Mouse (Mus musculus) heart, postnatal 36 days (tissue): ENCODE results near the gene Zfp12. TPM values are rescaled to one million over a fixed set of nuclear protein-coding genes. Genes with fewer than 3 reads are reported as not detected.
"Not testable (repeated sequence)": the region's sequence is repeated elsewhere in the genome, so short reads cannot be mapped to it uniquely, and the experiment has no call there.

Source experiments
- DNase-seq, 2 experiments: peaks; one replicate each; pipeline ENCODE4 v3.0.0; 2021 to 2022
- intact Hi-C: fragments of 180-260 bp; cut with DNase I; formaldehyde crosslinking; loops from one replicate; pipeline ENCODE4 v1.15.1; 2025
- total RNA-seq, 2 experiments: library from RNA; stranded (reverse); gene quantifications; 2 replicates each; pipeline ENCODE4 v1.2.3; 2021

Gene Zfp12
- 1 to 10 TPM; 8.5 to 8.6 TPM for total RNA-seq

DNA sequence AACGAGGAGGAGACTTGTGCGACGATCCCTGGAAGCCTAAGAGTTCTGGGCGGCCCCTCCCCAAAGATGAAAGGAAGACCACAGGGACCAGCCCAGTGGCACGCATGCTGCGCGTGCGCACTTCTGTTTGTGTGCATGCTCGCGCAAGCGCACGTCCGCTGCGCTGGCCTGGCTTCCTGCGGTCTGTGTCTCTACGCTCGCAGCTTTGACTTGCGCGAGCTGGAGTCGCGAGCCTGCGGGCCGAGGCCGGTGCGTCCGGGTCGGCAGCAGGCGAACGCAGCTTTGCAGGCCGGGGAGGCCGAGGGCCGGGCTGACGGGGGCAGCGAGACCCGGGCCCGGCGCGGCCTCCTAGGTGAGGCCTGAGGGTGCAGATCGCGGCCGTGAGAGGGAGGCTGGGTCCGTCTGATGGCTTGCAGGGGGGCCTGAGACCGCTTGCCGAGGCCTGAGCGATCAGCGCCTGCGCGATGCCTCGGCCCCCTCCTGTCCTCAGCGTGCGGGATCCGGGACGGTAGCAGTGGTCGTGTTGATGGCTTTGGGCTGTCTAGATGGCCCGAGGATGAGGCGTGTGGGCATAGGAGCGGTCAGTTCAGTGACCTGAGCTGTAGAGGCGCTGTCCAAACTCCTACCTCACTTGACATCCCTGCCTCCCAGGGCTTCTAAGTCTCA, at the start of gene Zfp12:
Gene Zfp12 (plus strand): TSS at position 136 of the 666 bp plus-strand sequence.
- peak; percentile 91 to 93 for DNase-seq
- intact Hi-C loops, result loop anchor here (1.0 to 5.0 kb wide), 3 partner anchors 36 to 67 kb away; partner anchors contain the start of genes Rbak and Zfp316

GRCm38 (mm10) chr5:143188014-143188413, 46.9 kb upstream of the Zfp12 start:
- DNase-seq, intact Hi-C loops: not testable (repeated sequence)

DNA sequence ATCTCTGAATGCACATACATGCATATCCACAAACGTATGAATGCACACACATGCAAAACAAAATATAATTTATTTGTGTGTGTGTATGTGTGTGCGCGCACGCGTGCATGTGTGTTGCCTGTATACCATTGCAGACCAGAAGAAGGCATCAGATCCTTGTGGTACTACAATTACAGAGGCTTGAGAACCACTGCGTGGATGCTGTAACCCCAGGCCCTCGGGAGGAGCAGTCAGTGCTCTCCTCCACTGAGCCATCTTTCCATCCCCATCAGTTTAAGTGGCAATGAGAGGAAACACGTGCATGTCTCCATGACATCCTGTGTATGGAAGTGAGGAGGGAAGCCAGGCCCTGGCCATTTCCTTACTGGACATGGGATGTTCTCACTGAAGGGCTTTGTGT, 42.2 kb upstream of the Zfp12 start:
- intact Hi-C loops, result no loop called here
- DNase-seq, result no peak

- intact Hi-C loops, result loop anchor here (1.0 kb wide), 1 partner anchor 31 kb away; no protein-coding TSS in a partner anchor
- DNase-seq, result not testable (repeated sequence)
Measured at GRCm38 (mm10) chr5:143194747-143195146, 40.2 kb upstream of the Zfp12 start.

DNA sequence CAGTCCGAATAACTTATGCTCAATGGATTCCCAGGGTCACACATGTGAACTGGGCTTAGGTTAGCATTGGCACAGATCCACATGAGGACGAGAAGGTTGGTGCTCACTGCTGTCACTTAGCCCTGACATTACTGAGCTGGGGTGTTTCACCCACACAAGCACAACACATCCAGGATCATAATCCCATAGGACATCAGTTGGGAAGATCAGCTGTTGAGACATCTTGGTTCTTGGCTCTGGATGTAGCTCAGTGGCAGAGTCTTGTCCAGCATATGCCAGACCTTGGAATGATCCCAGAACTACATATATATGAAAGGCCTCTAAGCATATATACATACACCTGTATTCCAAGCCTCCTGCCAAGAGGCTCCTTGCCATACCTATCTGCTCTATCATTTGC, 39.8 kb upstream of the Zfp12 start:
- intact Hi-C loops, result loop anchor here (1.0 kb wide), 1 partner anchor 30 kb away; no protein-coding TSS in a partner anchor
- DNase-seq, result no peak

GRCm38 (mm10) chr5:143196506-143196905, 38.5 kb upstream of the Zfp12 start:
- no peak for DNase-seq
- intact Hi-C loops, result no loop called here

GRCm38 (mm10) chr5:143205015-143205414, 29.9 kb upstream of the Zfp12 start:
- DNase-seq, result peak in 1 of 2 experiments; percentile 6
- intact Hi-C loops, result no loop called here

DNA sequence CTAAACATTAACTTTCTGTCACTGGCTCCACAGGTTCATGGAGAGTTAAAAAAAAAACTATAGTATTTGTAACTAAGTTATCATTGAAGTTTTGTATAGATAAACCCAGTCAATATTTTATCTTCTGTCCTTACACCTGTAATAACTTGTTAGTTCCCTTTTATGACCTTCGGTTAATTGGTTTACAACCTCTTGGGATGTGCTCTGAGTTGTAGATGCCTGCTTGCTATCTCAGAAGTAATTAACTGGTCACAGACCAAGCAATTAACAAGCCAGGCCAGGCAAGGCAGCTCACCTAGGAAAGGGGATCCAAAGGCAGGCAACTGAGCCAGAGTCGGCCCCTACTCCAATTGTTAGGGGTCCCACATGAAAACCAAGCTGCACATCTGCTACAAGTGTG, 21.1 kb upstream of the Zfp12 start:
- intact Hi-C loops, result no loop called here
- no peak for DNase-seq

DNA sequence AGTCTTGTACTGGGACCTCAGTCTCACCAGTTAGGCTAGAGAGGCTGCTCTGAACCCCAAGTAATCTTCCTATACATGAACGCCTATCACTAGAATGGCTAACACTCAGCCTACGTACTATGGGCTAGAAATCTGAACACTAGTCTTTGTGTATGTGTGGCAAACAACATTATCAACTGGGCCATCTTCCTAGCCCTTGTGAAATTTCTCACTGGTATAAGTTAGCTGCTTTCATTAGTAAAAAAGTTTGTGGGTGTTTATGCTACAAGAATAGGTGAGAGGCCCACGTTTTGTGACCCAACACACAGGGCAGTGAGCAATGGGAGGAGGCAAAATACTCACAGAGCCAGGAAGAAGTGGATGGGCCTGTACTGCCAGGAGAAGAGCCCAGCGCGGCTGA, 14.0 kb upstream of the Zfp12 start:
- DNase-seq, result no peak
- intact Hi-C loops, result no loop called here

GRCm38 (mm10) chr5:143222287-143222686, 12.7 kb upstream of the Zfp12 start:
- intact Hi-C loops, result no loop called here

GRCm38 (mm10) chr5:143226790-143227189, 8.2 kb upstream of the Zfp12 start, which contains the start of gene Spdye4a:
TSS of gene Spdye4a (minus strand) at chr5:143226890.
- intact Hi-C loops, result no loop called here

More at GRCm38 (mm10) chr5:143222287-143222686, 12.7 kb upstream of the Zfp12 start:
- DNase-seq, result no peak

DNA sequence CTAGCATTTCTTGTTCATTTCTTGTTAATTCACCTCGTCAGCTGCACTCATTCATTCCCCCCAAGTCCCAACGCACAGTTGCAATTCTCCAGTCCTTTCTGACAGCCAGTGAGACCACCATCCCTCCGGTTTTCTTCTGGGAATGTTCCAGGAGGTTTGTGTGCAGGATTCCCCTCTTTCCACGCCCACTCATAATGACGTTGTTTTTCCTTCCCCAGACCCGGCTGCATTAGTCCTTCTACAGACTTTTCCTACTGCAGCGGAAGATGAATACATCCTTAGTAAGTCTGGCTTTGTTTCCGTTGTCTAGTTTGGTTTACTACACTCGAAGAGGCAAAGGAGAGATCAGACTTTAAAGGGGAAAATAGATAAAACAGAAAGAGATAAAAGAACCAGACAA, 1.1 kb downstream of the Zfp12 start:
- no peak for DNase-seq
- intact Hi-C loops, result loop anchor here (5.0 kb wide), 1 partner anchor 66 kb away; no protein-coding TSS in a partner anchor

More at GRCm38 (mm10) chr5:143226790-143227189, 8.2 kb upstream of the Zfp12 start, which contains the start of gene Spdye4a:
- DNase-seq, result no peak

- no peak for DNase-seq
- intact Hi-C loops, result no loop called here
Measured at GRCm38 (mm10) chr5:143244926-143245325, 10.0 kb downstream of the Zfp12 start.

- no peak for DNase-seq
- intact Hi-C loops, result no loop called here
Measured at GRCm38 (mm10) chr5:143252039-143252438, 17.1 kb downstream of the Zfp12 start.

DNA sequence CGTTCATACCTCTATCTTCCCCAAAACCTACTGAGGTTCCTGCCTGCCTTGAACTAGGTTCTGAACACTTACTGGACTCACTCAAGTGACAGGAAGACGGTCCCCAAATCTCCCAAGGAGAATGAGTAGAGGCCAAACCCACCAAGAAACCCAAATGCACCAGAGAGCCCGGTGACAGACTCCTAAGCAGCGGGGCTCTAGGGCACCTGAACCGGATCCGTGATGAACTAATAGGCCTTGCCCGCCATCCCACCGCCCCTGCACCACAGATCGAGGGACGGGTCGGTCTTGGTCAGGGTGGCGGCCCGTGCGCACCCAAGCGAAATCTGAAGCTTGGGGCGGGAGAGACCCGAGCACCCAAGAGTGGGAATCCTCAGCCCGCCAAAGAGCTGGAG, 17.8 kb downstream of the Zfp12 start:
- intact Hi-C loops, result no loop called here
- DNase-seq, result no peak

DNA sequence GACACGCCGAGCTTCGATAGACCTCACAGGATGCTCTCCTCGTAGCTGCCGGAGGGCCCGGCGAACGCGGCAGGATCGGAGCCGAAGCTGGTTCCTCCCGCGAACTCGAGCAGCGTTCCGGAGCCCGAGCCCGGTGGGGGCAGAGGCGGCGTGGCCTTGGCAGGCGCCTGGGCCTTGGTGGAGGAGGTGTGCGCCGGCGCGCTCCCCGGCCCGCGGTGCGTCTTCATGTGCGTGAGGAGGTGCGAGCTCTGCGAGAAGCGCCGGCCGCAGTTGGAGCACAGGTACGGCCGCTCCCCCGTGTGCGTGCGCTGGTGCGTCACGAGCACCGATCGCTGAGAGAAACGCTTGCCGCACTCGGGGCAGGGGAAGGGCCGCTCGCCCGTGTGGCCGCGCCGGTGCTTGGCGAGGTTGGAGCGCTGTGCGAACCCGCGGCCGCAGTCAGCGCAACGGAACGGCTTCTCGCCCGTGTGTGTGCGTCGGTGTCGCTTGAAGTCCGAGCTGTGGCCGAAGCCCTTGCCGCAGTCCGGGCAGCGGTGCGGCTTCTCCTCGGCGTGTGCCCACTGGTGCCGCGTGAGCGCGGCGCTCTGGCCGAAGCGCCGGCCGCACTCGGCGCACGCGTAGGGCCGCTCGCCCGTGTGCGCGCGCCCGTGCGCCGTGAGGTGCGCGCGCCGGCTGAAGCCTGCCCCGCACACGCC, 18.4 kb downstream of the Zfp12 start:
- intact Hi-C loops, result no loop called here
- no peak for DNase-seq

GRCm38 (mm10) chr5:143253881-143254486, 19.0 kb downstream of the Zfp12 start:
- DNase-seq, result no peak
- intact Hi-C loops, result no loop called here

- intact Hi-C loops, result no loop called here
- DNase-seq, result no peak
Measured at GRCm38 (mm10) chr5:143254487-143255130, 19.6 kb downstream of the Zfp12 start.

- intact Hi-C loops, result no loop called here
- no peak for DNase-seq
Measured at GRCm38 (mm10) chr5:143255131-143255519, 20.2 kb downstream of the Zfp12 start.

DNA sequence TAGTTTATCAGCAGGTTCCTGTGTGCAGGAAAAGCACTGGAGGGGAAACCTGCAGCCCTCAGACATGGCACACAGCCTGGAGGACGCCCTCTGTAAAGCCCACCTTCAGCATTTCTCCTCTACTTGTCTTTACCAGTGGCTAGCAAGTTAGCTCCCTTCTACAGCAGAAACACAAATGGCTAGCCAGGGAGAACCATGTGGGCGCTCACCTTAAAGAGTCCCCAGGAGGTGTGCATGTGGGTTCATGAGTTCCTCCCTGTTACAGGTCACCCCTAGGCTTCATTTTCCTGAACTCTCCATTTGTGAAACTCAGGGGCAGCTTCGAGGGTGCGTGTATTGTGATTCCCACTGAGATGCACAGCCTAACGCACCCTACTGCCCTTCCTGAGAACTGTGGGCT, 20.8 kb downstream of the Zfp12 start:
- no peak for DNase-seq
- intact Hi-C loops, result no loop called here

- intact Hi-C loops, result no loop called here
- DNase-seq, result no peak
Measured at GRCm38 (mm10) chr5:143261636-143262035, 26.7 kb downstream of the Zfp12 start.
